Mouse (Mus musculus) cerebellum, postnatal 14 days (tissue): ENCODE results near the gene Sumo1.
A peak's percentile ranks its signal among the peaks of the same experiment; 100 is the strongest.
"Not testable (repeated sequence)": the region's sequence is repeated elsewhere in the genome, so short reads cannot be mapped to it uniquely, and the experiment has no call there.

Experiments
- DNase-seq, 2 experiments: peaks; one replicate each; pipeline ENCODE4 v3.0.0; 2021; ENCODE audit warnings: mixed read lengths in 2 of 2

Gene Sumo1

GRCm38 (mm10) chr1:59670641-59671168 is at the start of gene Sumo1:
Sumo1 (minus strand) TSS chr1:59670834.
- DNase-seq: peak; percentile 89

DNA sequence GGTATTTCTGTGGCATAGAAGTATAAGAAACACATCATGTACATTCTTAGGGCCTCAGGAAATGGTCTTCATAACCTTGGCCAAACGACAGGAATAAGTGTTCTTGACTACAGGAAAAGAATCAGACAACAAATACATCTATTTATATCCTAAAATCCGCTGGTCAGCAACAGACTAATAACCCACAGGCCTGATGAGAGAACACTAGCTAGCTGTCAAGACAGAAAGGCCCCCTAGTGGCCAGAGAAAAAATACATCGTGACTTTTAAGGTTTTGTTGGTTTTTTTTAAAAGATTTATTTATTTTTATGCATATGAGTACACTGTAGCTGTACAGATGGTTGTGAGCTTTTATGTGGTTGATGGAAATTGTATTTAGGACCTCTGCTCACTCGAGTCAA is 49.3 kb upstream of the Sumo1 start:
- DNase-seq: peak; percentile 35 to 38

GRCm38 (mm10) chr1:59701766-59702165 is 31.1 kb upstream of the Sumo1 start:
- DNase-seq: peak in 1 of 2 experiments; percentile 24

DNA sequence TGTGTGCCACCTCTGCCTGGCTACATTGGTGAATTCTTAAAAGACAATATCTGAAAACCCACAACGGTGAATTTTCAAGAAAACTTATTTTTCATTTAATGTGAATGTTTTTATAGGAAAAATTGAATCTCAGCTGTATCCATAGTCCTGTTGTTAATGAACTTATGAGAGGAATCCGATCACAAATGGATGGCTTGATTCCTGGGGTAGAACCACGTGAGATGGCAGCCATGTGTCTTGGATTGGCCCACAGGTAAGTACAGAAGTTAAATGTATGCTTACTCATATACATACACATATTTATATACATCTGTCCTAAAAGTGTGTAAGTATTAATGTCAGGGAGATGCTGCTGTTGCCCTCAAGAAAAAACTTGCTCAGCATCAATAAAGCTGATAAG is 27.6 kb upstream of the Sumo1 start:
- DNase-seq: no peak

DNA sequence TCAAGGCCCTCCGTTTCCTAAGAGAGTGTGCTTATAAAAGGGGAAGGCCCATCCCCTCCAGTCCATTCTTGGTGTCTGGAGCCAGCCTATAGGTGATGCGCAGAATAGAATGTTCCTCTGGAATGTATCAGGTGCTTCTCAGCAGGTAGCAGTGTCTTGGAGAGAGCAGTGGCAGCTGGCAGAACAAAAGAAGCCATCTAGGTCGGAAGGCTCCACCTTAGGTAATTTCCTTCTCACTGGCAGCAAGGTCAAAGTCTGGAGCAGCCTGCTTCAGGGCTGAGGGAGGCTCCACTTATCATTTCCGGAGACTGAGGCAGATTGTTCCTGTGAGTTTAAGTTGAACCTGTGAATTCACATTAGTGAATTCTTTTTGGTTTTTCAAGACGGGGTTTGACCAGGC is 27.1 kb upstream of the Sumo1 start:
- DNase-seq: no peak

DNA sequence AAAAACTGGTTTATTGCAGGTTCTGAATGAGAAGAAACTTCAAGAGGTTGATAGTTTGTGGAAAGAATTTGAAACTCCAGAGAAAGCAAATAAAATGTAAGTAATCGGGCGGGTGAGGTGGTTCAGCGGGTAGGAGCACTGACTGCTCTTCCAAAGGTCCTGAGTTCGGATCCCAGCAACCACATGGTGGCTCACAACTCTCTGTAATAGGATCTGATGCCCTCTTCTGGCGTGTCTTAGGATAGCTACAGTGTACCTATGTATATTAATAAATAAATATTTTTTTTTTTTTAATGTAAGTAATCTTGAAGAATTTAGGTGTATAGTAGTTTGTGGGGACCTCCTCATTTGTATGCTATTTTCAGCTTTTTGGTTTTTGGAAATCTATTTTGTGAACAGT is 19.8 kb upstream of the Sumo1 start:
- DNase-seq: no peak

GRCm38 (mm10) chr1:59687493-59687892 is 16.9 kb upstream of the Sumo1 start:
- no peak for DNase-seq

DNA sequence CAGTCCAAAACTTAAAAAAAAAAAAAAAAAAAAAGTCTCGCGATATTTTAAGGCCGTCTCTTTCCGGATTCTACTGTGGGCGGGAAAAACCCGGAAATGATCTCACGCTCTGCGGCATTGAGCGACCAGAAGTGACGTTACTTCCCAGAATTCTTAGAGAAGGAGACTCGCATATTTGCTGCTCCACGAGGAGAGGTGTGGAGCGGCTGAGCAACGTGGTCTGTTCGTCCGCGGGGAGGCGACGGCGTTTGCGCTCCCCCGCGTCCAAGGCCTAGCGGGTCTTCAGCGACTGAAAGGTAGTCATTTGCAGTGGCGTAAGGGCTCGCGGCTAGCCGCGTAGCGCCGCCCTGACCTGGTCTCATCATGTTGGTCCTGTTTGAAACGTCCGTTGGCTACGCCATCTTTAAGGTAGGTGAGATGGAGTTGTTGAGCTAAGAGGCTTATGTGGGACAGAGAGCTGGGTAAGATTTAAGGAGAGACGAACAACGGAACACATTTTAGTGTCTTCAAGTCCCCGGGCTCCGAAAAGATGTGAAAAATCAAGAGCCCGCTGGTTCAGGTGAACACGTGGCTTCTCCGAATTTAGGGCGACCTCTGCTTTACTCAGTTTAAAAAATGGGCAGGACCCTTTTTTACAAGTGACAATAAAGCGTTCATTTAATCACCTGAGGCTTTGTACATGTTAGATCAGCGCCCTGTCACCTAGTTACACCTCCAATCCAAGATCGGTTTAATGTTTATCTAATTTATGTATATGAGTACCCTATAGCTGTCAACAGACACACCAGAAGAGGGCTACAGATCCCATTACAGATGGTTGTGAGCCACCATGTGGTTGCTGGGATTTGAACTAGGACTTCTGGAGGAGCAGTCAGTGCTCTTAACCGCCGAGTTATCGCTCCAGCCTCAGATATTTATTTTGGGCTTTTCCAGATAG is 14.5 kb upstream of the Sumo1 start, which contains the start of gene Nop58:
Gene Nop58, plus strand, starts transcription at position 153 of the 937 bp plus-strand sequence.
- peak; percentile 86 to 91 for DNase-seq

GRCm38 (mm10) chr1:59683926-59684818 is 13.5 kb upstream of the Sumo1 start:
- peak; percentile 39 to 41 for DNase-seq

GRCm38 (mm10) chr1:59673661-59674060 is 3.0 kb upstream of the Sumo1 start:
- no peak for DNase-seq

- peak; percentile 41 to 49 for DNase-seq
Measured at GRCm38 (mm10) chr1:59669962-59670630, 538 bp downstream of the Sumo1 start.

- DNase-seq: no peak
Measured at GRCm38 (mm10) chr1:59668871-59669270, 1.8 kb downstream of the Sumo1 start.

DNA sequence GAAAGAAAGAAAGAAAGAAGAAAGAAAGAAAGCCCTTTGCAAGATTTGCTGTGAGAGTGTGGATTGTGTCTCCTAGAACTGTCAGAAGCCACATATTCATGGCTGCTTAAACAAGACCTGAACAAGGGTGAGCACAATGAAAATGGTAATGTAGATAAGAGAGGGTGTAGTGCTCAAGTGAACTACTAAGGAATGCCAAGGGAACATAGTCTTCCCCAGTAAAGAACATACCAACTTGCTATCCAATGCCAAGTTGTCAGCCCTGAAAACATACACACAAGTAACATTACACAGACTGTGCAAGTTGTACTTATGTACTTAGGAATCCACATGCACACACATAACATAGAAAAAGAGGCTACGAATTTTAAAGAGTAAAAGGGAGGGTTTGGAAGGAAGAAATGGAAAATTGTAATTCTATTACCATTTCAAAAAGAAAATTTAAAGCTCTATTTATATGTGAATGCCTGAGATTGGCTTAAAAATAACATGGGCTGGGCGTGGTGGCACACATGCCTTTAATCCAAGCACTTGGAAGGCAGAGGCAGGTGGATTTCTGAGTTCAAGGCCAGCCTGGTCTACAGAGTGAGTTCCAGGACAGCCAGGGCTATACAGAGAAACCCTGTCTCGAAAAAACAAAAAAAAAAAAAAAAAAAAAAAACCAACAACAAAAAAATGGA is 7.0 kb downstream of the Sumo1 start:
- no peak for DNase-seq

DNA sequence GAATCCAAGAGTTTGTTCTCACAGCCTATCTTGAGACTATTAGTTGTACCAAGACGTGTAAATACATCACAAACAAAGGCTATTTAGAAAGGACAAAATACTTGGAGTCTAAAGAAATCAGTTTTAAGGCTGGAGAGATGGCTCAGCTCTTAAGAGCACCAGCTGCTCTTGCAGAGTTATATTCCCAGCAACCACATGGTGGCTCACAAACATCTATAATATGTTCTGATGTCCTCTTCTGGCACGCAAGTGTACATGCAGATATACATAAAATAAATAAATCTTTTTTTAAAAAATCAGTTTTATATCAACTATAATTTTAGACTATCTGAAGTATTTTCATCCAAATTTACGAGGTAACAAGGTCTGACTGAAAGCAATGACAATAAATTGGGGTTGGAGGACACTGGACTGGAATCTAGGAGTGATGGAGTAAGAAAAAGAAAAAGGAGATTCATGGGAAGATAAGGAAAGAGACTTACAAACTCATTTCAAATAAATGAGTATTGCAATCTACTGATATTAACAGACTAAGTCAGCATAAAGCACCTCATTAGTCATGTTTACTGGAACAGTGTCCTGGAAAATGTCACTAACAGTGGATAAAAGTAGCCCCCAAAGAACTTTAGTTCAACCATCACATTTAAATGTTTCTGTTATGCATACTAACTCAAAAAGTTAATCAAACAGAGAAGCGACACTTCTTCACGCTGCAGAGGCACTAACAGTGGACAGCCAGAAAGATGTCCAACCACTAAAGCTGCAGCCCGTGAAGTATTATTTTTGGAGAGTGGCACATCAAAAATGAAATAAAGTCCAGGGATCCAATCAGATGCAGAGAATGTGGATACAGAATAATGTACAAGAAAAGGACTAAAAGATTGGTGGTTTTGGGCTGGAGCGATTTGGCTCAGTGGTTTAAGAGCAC is 14.1 kb downstream of the Sumo1 start:
- DNase-seq: no peak

GRCm38 (mm10) chr1:59653243-59653911 is 17.3 kb downstream of the Sumo1 start:
- no peak for DNase-seq

- DNase-seq: no peak
Measured at GRCm38 (mm10) chr1:59651201-59651819, 19.3 kb downstream of the Sumo1 start.

DNA sequence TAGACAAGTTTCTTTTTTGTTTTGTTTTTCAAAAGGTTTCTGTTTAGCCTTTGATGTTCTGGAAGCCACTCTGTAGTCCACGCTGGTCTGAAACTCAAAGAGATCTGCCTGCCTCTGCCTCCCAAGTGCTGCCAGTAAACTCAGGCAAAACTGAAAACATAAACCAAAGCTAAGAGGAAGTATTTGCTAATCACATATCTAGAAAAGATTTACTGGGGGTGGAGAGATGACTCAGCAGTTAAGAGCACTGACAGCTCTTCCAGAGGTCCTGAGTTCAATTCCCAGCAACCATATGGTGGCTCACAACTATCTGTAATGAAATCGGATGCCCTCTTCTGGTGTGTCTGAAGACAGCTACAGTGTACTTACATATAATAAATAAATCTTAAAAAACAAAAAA is 24.1 kb downstream of the Sumo1 start:
- not testable (repeated sequence) for DNase-seq

- no peak for DNase-seq
Measured at GRCm38 (mm10) chr1:59642488-59642887, 28.1 kb downstream of the Sumo1 start.

DNA sequence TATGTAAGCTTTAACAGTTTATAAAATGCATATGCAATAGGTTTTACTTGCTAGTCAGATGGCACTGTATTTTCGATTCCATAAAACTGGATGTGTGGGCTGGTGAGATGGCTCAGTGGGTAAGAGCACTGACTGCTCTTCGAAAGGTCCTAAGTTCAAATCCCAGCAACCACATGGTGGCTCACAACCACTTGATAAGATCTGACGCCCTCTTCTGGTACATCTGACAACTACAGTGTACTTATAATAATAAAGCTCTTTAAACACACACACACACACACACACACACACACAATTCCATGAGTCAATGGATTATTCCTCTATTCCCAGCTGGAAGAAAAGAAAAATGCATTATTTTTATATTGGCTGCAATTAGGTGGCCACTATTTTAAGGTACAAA is 32.3 kb downstream of the Sumo1 start:
- DNase-seq: no peak

DNA sequence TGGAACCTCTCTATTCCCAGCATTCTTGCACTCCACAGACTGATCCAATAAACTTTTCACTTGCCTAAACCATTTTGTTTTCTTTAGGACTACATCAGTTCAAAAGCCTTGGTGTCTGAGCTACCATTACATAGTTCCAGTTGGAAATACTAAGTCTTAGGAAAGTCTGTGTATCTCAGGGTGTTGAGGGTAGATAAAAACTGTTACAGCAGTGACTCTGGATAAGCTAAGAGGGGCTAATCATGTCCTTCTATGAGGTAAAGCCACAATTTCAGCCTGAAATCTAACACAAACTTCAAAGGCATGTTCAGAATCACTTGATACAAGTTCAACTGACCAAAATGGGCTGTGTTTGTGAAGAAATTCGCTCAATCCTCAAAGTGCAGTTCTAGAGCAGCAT is 34.3 kb downstream of the Sumo1 start:
- DNase-seq: no peak
